Mouse (Mus musculus) forebrain, embryonic 12.5 days (tissue): ENCODE measurements around the gene Dnmt3a. TPM values are rescaled to one million over a fixed set of nuclear protein-coding genes. Genes with fewer than 3 reads are reported as not detected.

ENCODE experiments used
- ATAC-seq: fragments of 200-750 bp; cut with Nextera tagmentation; 2 replicates; pipeline ENCODE4 v1.8.0; 2017; ENCODE audit warnings: moderate TSS enrichment; ENCODE audit not compliant: low FRiP score
- H3K27ac ChIP-seq: fragments of 300-500 bp; sonication (generic); 2 replicates; pipeline ENCODE4 v1.5.1; 2016; ENCODE audit warnings: mild to moderate bottlenecking
- H3K27me3 ChIP-seq: fragments of 300-500 bp; sonication (generic); 2 replicates; pipeline ENCODE4 v1.6.1; 2016; ENCODE audit warnings: mild to moderate bottlenecking
- H3K36me3 ChIP-seq: fragments of 300-500 bp; sonication (generic); replicated peaks from 2 replicates; pipeline ENCODE4 v1.6.1; 2016; ENCODE audit warnings: mild to moderate bottlenecking
- H3K4me1 ChIP-seq: fragments of 300-500 bp; sonication (generic); 2 replicates; pipeline ENCODE4 v1.6.1; 2016
- H3K4me2 ChIP-seq: fragments of 300-500 bp; sonication (generic); 2 replicates; pipeline ENCODE4 v1.6.1; 2016; ENCODE audit warnings: mild to moderate bottlenecking, moderate library complexity
- H3K4me3 ChIP-seq: fragments of 300-500 bp; sonication (generic); replicated peaks from 2 replicates; pipeline ENCODE4 v1.5.1; 2016; ENCODE audit warnings: mild to moderate bottlenecking
- H3K9ac ChIP-seq: fragments of 300-500 bp; sonication (generic); 2 replicates; pipeline ENCODE4 v1.6.1; 2016; ENCODE audit warnings: mild to moderate bottlenecking
- H3K9me3 ChIP-seq: fragments of 300-500 bp; sonication (generic); 2 replicates; pipeline ENCODE4 v1.6.1; 2016
- WGBS: fragments of 180-500 bp; shearing (Covaris S2); methylation state at CpG from one replicate; pipeline ENCODE4 v1.1.7; 2016; 5-methylcytosine and 5-hydroxymethylcytosine counted together
- polyA plus RNA-seq: library from polyadenylated mRNA; unstranded; fragments of >200 nt; fragmentation: Nextera tagmentation; extraction: Ambion mirVana; gene quantifications from 2 replicates; pipeline ENCODE4 v1.2.1, GENCODE M21; 2016

Dnmt3a gene
- polyA plus RNA-seq, 1 experiment from 2014 or later = 146 TPM

- H3K4me1 ChIP-seq = peaks cover 60% of the 10 kb centered on the region
- peak overlapping the region; percentile 78 for H3K4me2 ChIP-seq
- peak overlapping the region; percentile 66 for H3K9ac ChIP-seq
- WGBS = 65% methylated on average over 6 of the region's 6 CpGs
- no peaks in the 10 kb centered on the region for H3K9me3 ChIP-seq
- H3K27me3 ChIP-seq = no peaks in the 10 kb centered on the region
- peak overlapping the region; percentile 52 for H3K4me3 ChIP-seq
- peaks cover 36% of the 10 kb centered on the region for H3K36me3 ChIP-seq
- H3K27ac ChIP-seq = peak overlapping the region; percentile 93; the same call in 1 of the 2 replicates
- ATAC-seq = no peak
These were observed 87.5 kb downstream of the Dnmt3a start for GRCm38 (mm10) chr12:3893335-3893734.

- Histone ChIP-seq H3K9ac (no peak overlapping the region), H3K9me3 (no peaks in the 10 kb centered on the region), H3K36me3 (peaks cover 48% of the 10 kb centered on the region), H3K27ac (no peak overlapping the region), H3K4me2 (0 out of 2 replicates have a peak overlapping the region, but pooled peaks have one; percentile 78), H3K4me1 (peaks cover 52% of the 10 kb centered on the region), H3K4me3 (no peak overlapping the region), H3K27me3 (no peaks in the 10 kb centered on the region)
- ATAC-seq = no peak
- WGBS = 78% methylated on average over 7 of the region's 7 CpGs
These were observed 88.7 kb downstream of the Dnmt3a start for GRCm38 (mm10) chr12:3894525-3894924.

- Histone ChIP-seq H3K36me3 (peaks cover 69% of the 10 kb centered on the region), H3K4me1 (peaks cover 27% of the 10 kb centered on the region), H3K27ac (no peak overlapping the region), H3K4me2 (no peak overlapping the region), H3K4me3 (no peak overlapping the region), H3K27me3 (no peaks in the 10 kb centered on the region), H3K9me3 (no peaks in the 10 kb centered on the region), H3K9ac (no peak overlapping the region)
- ATAC-seq = no peak
- 96% methylated on average over 9 of the region's 9 CpGs for WGBS
These were observed 91.3 kb downstream of the Dnmt3a start for GRCm38 (mm10) chr12:3897057-3897545.

- Histone ChIP-seq H3K4me2 (no peak overlapping the region), H3K4me3 (no peak overlapping the region), H3K27ac (no peak overlapping the region), H3K36me3 (peaks cover 85% of the 10 kb centered on the region), H3K9me3 (no peaks in the 10 kb centered on the region), H3K4me1 (peaks cover 10% of the 10 kb centered on the region), H3K9ac (no peak overlapping the region), H3K27me3 (no peaks in the 10 kb centered on the region)
- no peak for ATAC-seq
- 93% methylated on average over 2 of the region's 2 CpGs for WGBS
These were observed 93.0 kb downstream of the Dnmt3a start for GRCm38 (mm10) chr12:3898811-3899210.

GRCm38 (mm10) chr12:3905436-3905835, 99.6 kb downstream of the Dnmt3a start:
- no peak overlapping the region for H3K4me2 ChIP-seq
- no peak for ATAC-seq
- no peaks in the 10 kb centered on the region for H3K9me3 ChIP-seq
- peaks cover 90% of the 10 kb centered on the region for H3K36me3 ChIP-seq
- H3K4me3 ChIP-seq = no peak overlapping the region
- 94% methylated on average over 9 of the region's 9 CpGs for WGBS
- H3K27ac ChIP-seq = no peak overlapping the region
- H3K4me1 ChIP-seq = no peaks in the 10 kb centered on the region
- H3K9ac ChIP-seq = no peak overlapping the region
- no peaks in the 10 kb centered on the region for H3K27me3 ChIP-seq

GRCm38 (mm10) chr12:3906308-3906707, 100.5 kb downstream of the Dnmt3a start:
- H3K4me2 ChIP-seq = no peak overlapping the region
- no peak overlapping the region for H3K9ac ChIP-seq
- ATAC-seq = no peak
- H3K4me3 ChIP-seq = no peak overlapping the region
- H3K9me3 ChIP-seq = no peaks in the 10 kb centered on the region
- H3K36me3 ChIP-seq = peaks cover 89% of the 10 kb centered on the region
- H3K27me3 ChIP-seq = no peaks in the 10 kb centered on the region
- no peaks in the 10 kb centered on the region for H3K4me1 ChIP-seq
- H3K27ac ChIP-seq = no peak overlapping the region

- H3K4me2 ChIP-seq = no peak overlapping the region
- no peaks in the 10 kb centered on the region for H3K4me1 ChIP-seq
- no peak overlapping the region for H3K9ac ChIP-seq
- H3K36me3 ChIP-seq = peaks cover 86% of the 10 kb centered on the region
- no peak overlapping the region for H3K27ac ChIP-seq
- ATAC-seq = no peak
- H3K9me3 ChIP-seq = no peaks in the 10 kb centered on the region
- H3K4me3 ChIP-seq = no peak overlapping the region
- H3K27me3 ChIP-seq = no peaks in the 10 kb centered on the region
- 86% methylated on average over 4 of the region's 4 CpGs for WGBS
These were observed 101.2 kb downstream of the Dnmt3a start for GRCm38 (mm10) chr12:3907008-3907407.

- Histone ChIP-seq H3K9me3 (no peaks in the 10 kb centered on the region), H3K4me1 (no peaks in the 10 kb centered on the region), H3K36me3 (peaks cover 82% of the 10 kb centered on the region), H3K4me2 (no peak overlapping the region), H3K4me3 (no peak overlapping the region), H3K9ac (no peak overlapping the region), H3K27me3 (no peaks in the 10 kb centered on the region), H3K27ac (no peak overlapping the region)
- ATAC-seq = no peak
- WGBS = 82% methylated on average over 13 of the region's 13 CpGs
These were observed 101.6 kb downstream of the Dnmt3a start for GRCm38 (mm10) chr12:3907418-3907817.

- H3K27ac ChIP-seq = no peak overlapping the region
- H3K27me3 ChIP-seq = no peaks in the 10 kb centered on the region
- no peaks in the 10 kb centered on the region for H3K4me1 ChIP-seq
- no peak overlapping the region for H3K9ac ChIP-seq
- no peak overlapping the region for H3K4me3 ChIP-seq
- 76% methylated on average over 10 of the region's 10 CpGs for WGBS
- H3K36me3 ChIP-seq = peaks cover 60% of the 10 kb centered on the region
- H3K4me2 ChIP-seq = no peak overlapping the region
- ATAC-seq = no peak
- H3K9me3 ChIP-seq = no peaks in the 10 kb centered on the region
These were observed 104.8 kb downstream of the Dnmt3a start for GRCm38 (mm10) chr12:3910466-3911093.

- ATAC-seq = no peak
- Histone ChIP-seq H3K4me1 (no peaks in the 10 kb centered on the region), H3K4me3 (no peak overlapping the region), H3K9ac (no peak overlapping the region), H3K27ac (no peak overlapping the region), H3K27me3 (no peaks in the 10 kb centered on the region), H3K4me2 (no peak overlapping the region), H3K9me3 (no peaks in the 10 kb centered on the region), H3K36me3 (peaks cover 47% of the 10 kb centered on the region)
- 92% methylated on average over 7 of the region's 7 CpGs for WGBS
These were observed 106.1 kb downstream of the Dnmt3a start for GRCm38 (mm10) chr12:3911831-3912348.

GRCm38 (mm10) chr12:3915852-3916251, 110.0 kb downstream of the Dnmt3a start:
- peaks cover 10% of the 10 kb centered on the region; the same call in 1 of the 2 replicates for H3K36me3 ChIP-seq
- no peak overlapping the region for H3K4me3 ChIP-seq
- no peak overlapping the region for H3K27ac ChIP-seq
- no peak overlapping the region for H3K4me2 ChIP-seq
- H3K9ac ChIP-seq = no peak overlapping the region
- H3K4me1 ChIP-seq = peaks cover 14% of the 10 kb centered on the region
- no peaks in the 10 kb centered on the region for H3K9me3 ChIP-seq
- no peak for ATAC-seq
- 86% methylated on average over 3 of the region's 3 CpGs for WGBS
- H3K27me3 ChIP-seq = no peaks in the 10 kb centered on the region

GRCm38 (mm10) chr12:3917668-3918341, 112.0 kb downstream of the Dnmt3a start:
- no peak overlapping the region for H3K4me3 ChIP-seq
- peak; percentile 42; the same call in 1 of the 2 replicates for ATAC-seq
- H3K36me3 ChIP-seq = 0 out of 2 replicates have a peak, but pooled peaks cover 5% of the 10 kb centered on the region
- 24% methylated on average over 14 of the region's 14 CpGs for WGBS
- no peak overlapping the region for H3K27ac ChIP-seq
- peaks cover 19% of the 10 kb centered on the region for H3K4me1 ChIP-seq
- H3K9me3 ChIP-seq = no peaks in the 10 kb centered on the region
- no peak overlapping the region for H3K9ac ChIP-seq
- H3K27me3 ChIP-seq = no peaks in the 10 kb centered on the region
- no peak overlapping the region for H3K4me2 ChIP-seq
